Mouse (Mus musculus) liver, embryonic 14.5 days (tissue): ENCODE results near the gene Zfp949.

Experiments
- CTCF ChIP-seq: IDR thresholded peaks from 2 replicates; pipeline ENCODE4 v1.5.1; 2016; ENCODE audit warnings: antibody characterized with exemption, low read depth, control low read depth
- EP300 ChIP-seq: IDR thresholded peaks from 2 replicates; pipeline ENCODE4 v1.6.1; 2016; ENCODE audit warnings: antibody characterized with exemption, low read depth

- no peak for TF ChIP-seq CTCF
- no peak for TF ChIP-seq EP300
Observed at GRCm38 (mm10) chr9:88515546-88515945, 32.3 kb upstream of the Zfp949 start.
